Mouse (Mus musculus) intestine, postnatal 0 days (tissue): ENCODE data around the gene Sec14l1. TPM values are rescaled to one million over a fixed set of nuclear protein-coding genes. Genes with fewer than 3 reads are reported as not detected.
A peak's percentile ranks its signal among the peaks of the same experiment; 100 is the strongest.

ENCODE experiments used
- ATAC-seq: fragments of 200-750 bp; cut with Nextera tagmentation; 2 replicates; pipeline ENCODE4 v1.8.0; 2017; ENCODE audit warnings: mild to moderate bottlenecking, moderate TSS enrichment, moderate library complexity
- H3K27ac ChIP-seq: fragments of 300-500 bp; sonication (generic); 2 replicates; pipeline ENCODE4 v1.5.1; 2014; ENCODE audit warnings: mild to moderate bottlenecking, low read depth, low read length, moderate library complexity
- H3K27me3 ChIP-seq: fragments of 300-500 bp; sonication (generic); replicated peaks from 2 replicates; pipeline ENCODE4 v1.6.1; 2014; ENCODE audit warnings: low read length, mixed read lengths; ENCODE audit not compliant: control insufficient read depth, insufficient read depth
- H3K36me3 ChIP-seq: fragments of 300-500 bp; sonication (generic); 2 replicates; pipeline ENCODE4 v1.6.1; 2014; ENCODE audit warnings: mild to moderate bottlenecking, moderate library complexity; ENCODE audit not compliant: control insufficient read depth, insufficient read depth
- H3K4me1 ChIP-seq: fragments of 300-500 bp; sonication (generic); replicated peaks from 2 replicates; pipeline ENCODE4 v1.6.1; 2014; ENCODE audit warnings: antibody characterized with exemption, low read length, mixed read lengths; ENCODE audit not compliant: control insufficient read depth, insufficient read depth
- H3K4me2 ChIP-seq: fragments of 300-500 bp; sonication (generic); replicated peaks from 2 replicates; pipeline ENCODE4 v1.6.1; 2014; ENCODE audit warnings: low read depth, mild to moderate bottlenecking, moderate library complexity
- H3K4me3 ChIP-seq: fragments of 300-500 bp; sonication (generic); 2 replicates; pipeline ENCODE4 v1.5.1; 2014; ENCODE audit warnings: low read depth, low read length
- H3K9ac ChIP-seq: fragments of 300-500 bp; sonication (generic); 2 replicates; pipeline ENCODE4 v1.6.1; 2014; ENCODE audit warnings: mild to moderate bottlenecking, low read depth, low read length
- H3K9me3 ChIP-seq: fragments of 300-500 bp; sonication (generic); 2 replicates; pipeline ENCODE4 v1.6.1; 2016; ENCODE audit warnings: mixed run types; ENCODE audit not compliant: control insufficient read depth
- CTCF ChIP-seq: sonication (generic); IDR thresholded peaks from 2 replicates; pipeline ENCODE4 v1.5.1; 2016; ENCODE audit warnings: low read depth, mild to moderate bottlenecking, control low read depth, antibody characterized with exemption, moderate library complexity
- WGBS: fragments of 180-500 bp; shearing (Covaris S2); extraction: QIAGEN DNeasy Blood & Tissue Kit; methylation state at CpG from one replicate; pipeline ENCODE4 v1.1.7; 2014; 5-methylcytosine and 5-hydroxymethylcytosine counted together
- polyA plus RNA-seq: library from polyadenylated mRNA; unstranded; fragments of >200 nt; fragmentation: Nextera tagmentation; extraction: Ambion mirVana; gene quantifications from 2 replicates; pipeline ENCODE4 v1.2.1, GENCODE M21; 2015

The Sec14l1 gene
- polyA plus RNA-seq, 1 experiment from 2014 or later = 22.8 TPM

GRCm38 (mm10) chr11:117098784-117099183, 16.2 kb upstream of the Sec14l1 start:
- Histone ChIP-seq H3K36me3 (no peaks in the 10 kb centered on the region), H3K4me3 (no peak overlapping the region), H3K4me1 (no peaks in the 10 kb centered on the region), H3K27me3 (no peaks in the 10 kb centered on the region), H3K27ac (no peak overlapping the region), H3K4me2 (no peak overlapping the region), H3K9me3 (no peaks in the 10 kb centered on the region), H3K9ac (no peak overlapping the region)
- peak; percentile 26; the same call in 1 of the 2 replicates for ATAC-seq
- 56% methylated on average over 3 of the region's 3 CpGs for WGBS
- no peak for TF ChIP-seq CTCF

GRCm38 (mm10) chr11:117099372-117099771, 15.6 kb upstream of the Sec14l1 start:
- Histone ChIP-seq H3K9me3 (no peaks in the 10 kb centered on the region), H3K4me3 (no peak overlapping the region), H3K9ac (no peak overlapping the region), H3K4me2 (no peak overlapping the region), H3K27ac (no peak overlapping the region), H3K36me3 (no peaks in the 10 kb centered on the region), H3K27me3 (no peaks in the 10 kb centered on the region), H3K4me1 (no peaks in the 10 kb centered on the region)
- no peak for TF ChIP-seq CTCF
- no peak for ATAC-seq
- WGBS = 73% methylated on average over 2 of the region's 2 CpGs

- H3K4me1 ChIP-seq = no peaks in the 10 kb centered on the region
- no peaks in the 10 kb centered on the region for H3K9me3 ChIP-seq
- H3K9ac ChIP-seq = no peak overlapping the region
- H3K4me3 ChIP-seq = no peak overlapping the region
- TF ChIP-seq CTCF = no peak
- no peaks in the 10 kb centered on the region for H3K36me3 ChIP-seq
- no peaks in the 10 kb centered on the region for H3K27me3 ChIP-seq
- ATAC-seq = no peak
- no peak overlapping the region for H3K27ac ChIP-seq
- H3K4me2 ChIP-seq = no peak overlapping the region; the same call in 1 of the 2 replicates
- WGBS = 36% methylated on average over 8 of the region's 8 CpGs
Observed at GRCm38 (mm10) chr11:117101351-117101921, 13.5 kb upstream of the Sec14l1 start.

GRCm38 (mm10) chr11:117101925-117102717, 12.8 kb upstream of the Sec14l1 start:
- Histone ChIP-seq H3K27ac (no peak overlapping the region), H3K4me2 (no peak overlapping the region), H3K9me3 (no peaks in the 10 kb centered on the region), H3K9ac (no peak overlapping the region), H3K4me3 (no peak overlapping the region), H3K27me3 (no peaks in the 10 kb centered on the region), H3K4me1 (no peaks in the 10 kb centered on the region), H3K36me3 (no peaks in the 10 kb centered on the region)
- no peak for ATAC-seq
- no peak for TF ChIP-seq CTCF
- 72% methylated on average over 14 of the region's 14 CpGs for WGBS

GRCm38 (mm10) chr11:117103523-117103922, 11.4 kb upstream of the Sec14l1 start:
- Histone ChIP-seq H3K4me1 (no peaks in the 10 kb centered on the region), H3K9ac (no peak overlapping the region), H3K27me3 (no peaks in the 10 kb centered on the region), H3K27ac (no peak overlapping the region; the same call in 1 of the 2 replicates), H3K4me3 (no peak overlapping the region), H3K4me2 (no peak overlapping the region), H3K9me3 (no peaks in the 10 kb centered on the region), H3K36me3 (no peaks in the 10 kb centered on the region)
- TF ChIP-seq CTCF = no peak
- no peak for ATAC-seq
- 72% methylated on average over 10 of the region's 10 CpGs for WGBS

GRCm38 (mm10) chr11:117104044-117104757, 10.8 kb upstream of the Sec14l1 start:
- Histone ChIP-seq H3K27me3 (no peaks in the 10 kb centered on the region), H3K36me3 (no peaks in the 10 kb centered on the region), H3K4me2 (no peak overlapping the region), H3K9me3 (no peaks in the 10 kb centered on the region), H3K4me3 (no peak overlapping the region), H3K4me1 (no peaks in the 10 kb centered on the region), H3K27ac (no peak overlapping the region; the same call in 1 of the 2 replicates), H3K9ac (no peak overlapping the region)
- 85% methylated on average over 10 of the region's 10 CpGs for WGBS
- no peak for TF ChIP-seq CTCF
- ATAC-seq = no peak
